Mouse (Mus musculus): ENCODE results near the gene Epha6.

Gene Epha6

DNA sequence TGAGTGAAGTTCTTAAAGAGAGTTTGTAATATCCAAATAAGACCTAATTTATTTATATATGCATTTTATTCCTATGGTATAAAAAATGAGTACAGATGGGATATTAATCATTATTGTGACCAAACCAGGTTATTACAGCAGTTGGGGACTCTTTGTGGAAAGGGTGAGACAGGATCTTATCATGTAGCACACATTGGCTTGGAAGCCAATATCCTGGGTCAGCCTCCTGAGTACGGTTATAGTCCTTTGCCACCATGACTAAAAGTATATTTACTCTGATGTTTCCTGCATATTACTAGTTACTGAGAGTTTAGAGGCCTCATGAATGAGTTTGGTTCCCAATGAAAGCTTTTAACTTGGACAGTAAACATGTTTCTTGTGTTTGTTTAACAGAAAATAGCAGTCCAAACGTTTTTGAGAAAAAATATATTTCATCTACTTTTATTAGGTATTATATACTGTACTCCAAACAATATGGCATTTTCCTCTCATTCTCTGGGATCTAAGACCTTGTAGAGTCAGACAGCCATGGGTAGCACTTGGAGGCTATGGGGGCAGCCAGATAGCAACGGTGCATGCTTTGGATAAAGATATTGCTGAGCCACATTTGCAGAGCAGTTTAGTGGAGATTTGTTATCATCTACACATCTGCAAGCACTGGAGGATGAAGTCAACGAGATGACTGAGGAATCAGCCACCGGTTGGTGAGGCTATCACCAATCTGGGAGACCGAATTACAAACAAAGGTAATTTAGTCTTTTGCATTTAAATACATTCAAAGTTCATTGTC is 340.4 kb downstream of the Epha6 start:
- DNase-seq = no peak

- no peak for DNase-seq
Observed at GRCm38 (mm10) chr16:60258151-60258635, 347.1 kb downstream of the Epha6 start.

GRCm38 (mm10) chr16:60257623-60258022 is 347.7 kb downstream of the Epha6 start:
- DNase-seq = no peak

- no peak for DNase-seq
Observed at GRCm38 (mm10) chr16:60257044-60257443, 348.3 kb downstream of the Epha6 start.

- DNase-seq = no peak
Observed at GRCm38 (mm10) chr16:60239356-60240190, 365.8 kb downstream of the Epha6 start.

DNA sequence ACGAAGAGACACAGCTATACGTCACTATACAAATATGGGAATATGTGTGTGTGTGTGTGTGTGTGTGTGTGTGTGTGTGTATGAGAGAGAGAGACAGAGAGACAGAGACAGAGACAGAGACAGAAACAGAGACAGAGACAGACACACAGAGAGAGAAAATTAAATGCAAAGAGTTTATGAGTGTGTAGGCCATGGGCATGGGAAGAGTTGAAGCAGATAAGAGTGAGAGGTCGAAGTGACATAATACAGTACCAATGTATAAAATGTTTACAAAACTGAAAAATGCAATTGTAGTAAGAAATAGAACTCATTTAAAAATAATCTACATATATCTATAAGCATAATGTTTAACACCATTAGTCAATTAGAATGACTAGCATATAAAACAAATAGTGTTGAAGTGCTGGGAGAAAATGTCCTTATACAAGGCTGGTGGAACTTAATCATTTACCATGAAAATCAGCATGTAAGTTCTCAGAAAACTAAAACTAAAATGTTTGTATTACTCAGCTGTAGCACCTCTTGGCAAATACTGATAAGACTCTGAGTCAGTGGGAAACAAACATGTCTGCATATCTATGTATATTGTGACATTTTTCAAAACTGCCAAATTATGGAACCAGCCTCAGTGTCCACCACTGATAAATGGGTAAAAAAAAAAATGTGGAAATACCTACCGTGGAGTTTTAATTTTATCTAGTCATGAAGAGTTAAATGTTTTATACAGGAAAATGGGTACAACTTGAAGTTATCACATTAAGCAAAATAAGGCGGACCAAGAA is 371.2 kb downstream of the Epha6 start:
- DNase-seq = no peak

GRCm38 (mm10) chr16:60232982-60233381 is 372.3 kb downstream of the Epha6 start:
- no peak for DNase-seq

GRCm38 (mm10) chr16:60209151-60209550 is 396.2 kb downstream of the Epha6 start:
- no peak for DNase-seq

DNA sequence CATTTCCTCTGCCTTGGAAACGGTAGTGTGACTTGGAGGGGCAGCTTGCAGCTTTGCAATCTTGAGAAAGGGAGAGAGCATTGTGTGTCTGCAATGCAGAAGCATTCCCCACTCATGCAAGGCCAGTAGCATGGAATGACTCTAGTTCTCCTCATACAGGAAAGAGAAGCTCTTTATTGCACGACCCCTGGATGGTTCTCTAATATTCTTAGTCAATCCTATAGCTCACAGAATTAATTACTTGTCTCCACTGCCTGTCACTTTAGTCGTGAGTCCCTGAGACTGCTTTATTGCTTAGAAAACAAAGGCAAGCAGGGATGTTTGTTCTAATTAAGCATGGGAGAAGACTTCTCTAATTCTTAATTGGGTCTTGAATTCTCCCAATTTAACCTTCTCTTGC is 429.8 kb downstream of the Epha6 start:
- DNase-seq = no peak

- DNase-seq = no peak
Observed at GRCm38 (mm10) chr16:60152439-60152838, 452.9 kb downstream of the Epha6 start.

DNA sequence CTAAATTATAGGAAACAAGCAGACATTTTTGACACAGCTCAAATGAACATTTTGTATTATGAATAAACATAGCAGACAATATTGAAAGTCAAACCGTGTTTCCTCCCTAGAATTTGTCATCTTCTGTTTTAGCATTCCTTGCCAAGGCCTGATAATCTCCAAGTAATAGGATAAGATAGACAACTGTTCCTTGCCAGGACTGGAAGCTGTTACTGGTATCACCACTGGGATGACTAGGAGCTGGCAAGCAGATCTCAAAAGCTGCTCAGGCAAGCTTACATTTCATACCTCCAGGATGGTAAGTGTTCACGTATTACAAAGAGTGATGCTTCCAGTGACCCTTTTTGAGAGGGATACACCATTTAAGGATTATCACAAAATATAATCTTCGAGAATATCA is 461.0 kb downstream of the Epha6 start:
- DNase-seq = no peak

DNA sequence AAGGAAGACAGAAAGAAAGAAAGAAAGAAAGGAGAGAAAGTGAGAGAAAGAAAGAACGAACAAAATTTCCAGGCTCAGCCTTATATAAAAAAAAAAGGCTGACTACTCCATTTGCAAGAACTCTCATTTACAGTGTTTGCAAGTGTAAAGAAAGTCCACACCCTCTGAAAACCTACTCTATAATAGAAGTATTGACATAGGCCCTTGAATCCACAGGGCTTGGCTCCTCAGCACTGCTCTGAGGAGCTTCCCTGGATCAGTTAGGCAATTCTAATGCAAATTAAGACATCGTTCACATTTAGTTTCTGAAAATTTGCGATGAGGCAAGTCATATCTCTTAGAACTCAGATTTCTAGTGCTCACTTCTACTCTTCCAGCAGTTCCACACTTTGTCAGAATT is 483.9 kb downstream of the Epha6 start:
- no peak for DNase-seq

- DNase-seq = no peak
Observed at GRCm38 (mm10) chr16:60102210-60102609, 503.1 kb downstream of the Epha6 start.

- no peak for DNase-seq
Observed at GRCm38 (mm10) chr16:60095333-60095732, 510.0 kb downstream of the Epha6 start.

- no peak for DNase-seq
Observed at GRCm38 (mm10) chr16:60086976-60087375, 518.4 kb downstream of the Epha6 start.

DNA sequence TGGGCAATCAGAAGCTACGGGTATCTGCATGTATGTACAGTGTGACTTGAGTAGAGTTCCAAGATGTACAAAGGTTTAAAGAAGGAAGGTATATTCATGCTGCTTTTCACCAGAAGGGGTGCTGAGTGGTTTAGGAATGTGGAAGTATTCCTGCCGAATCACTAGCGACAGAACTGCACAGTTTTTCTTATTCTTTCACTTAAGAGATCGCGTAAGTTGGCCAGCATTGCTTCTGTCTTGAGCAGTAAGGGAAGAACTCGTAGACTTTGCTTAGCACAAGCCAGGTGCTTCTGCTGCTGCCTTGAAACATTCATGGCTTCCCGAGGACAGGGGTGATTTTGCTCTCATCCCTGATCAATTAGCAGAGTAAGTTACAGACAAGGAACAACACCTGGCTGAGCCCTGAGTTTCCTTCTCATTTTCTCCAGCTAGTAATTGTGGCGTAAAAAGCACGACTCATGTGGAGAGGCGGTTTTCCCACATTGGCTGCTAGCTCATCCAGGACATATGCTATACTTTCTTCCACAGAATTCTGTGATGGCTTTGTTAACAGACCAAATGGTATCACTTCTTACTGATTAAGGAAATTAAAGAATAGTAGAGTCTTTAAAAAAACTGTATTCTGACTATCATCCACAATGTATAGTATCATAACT is 534.7 kb downstream of the Epha6 start:
- no peak for DNase-seq

DNA sequence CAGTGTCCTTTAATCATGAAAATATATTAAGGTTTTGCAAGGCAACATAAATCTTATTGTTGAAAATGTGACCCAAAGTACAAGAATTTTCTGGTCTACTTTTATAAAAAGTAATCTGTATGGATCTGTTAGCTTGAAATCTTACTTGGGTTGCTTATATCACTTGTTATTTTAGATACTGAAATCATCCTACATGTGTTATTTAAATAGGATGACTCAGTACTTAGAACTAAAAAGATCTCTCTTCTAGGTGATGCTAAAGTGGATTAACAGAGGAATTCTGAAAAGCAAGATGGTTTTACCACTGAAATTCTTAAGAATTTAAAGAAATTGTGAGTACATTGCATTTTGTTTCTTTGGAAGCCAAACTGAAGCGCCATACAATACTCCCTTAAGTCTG is 561.5 kb downstream of the Epha6 start:
- DNase-seq = no peak

- no peak for DNase-seq
Observed at GRCm38 (mm10) chr16:60028381-60028780, 577.0 kb downstream of the Epha6 start.

DNA sequence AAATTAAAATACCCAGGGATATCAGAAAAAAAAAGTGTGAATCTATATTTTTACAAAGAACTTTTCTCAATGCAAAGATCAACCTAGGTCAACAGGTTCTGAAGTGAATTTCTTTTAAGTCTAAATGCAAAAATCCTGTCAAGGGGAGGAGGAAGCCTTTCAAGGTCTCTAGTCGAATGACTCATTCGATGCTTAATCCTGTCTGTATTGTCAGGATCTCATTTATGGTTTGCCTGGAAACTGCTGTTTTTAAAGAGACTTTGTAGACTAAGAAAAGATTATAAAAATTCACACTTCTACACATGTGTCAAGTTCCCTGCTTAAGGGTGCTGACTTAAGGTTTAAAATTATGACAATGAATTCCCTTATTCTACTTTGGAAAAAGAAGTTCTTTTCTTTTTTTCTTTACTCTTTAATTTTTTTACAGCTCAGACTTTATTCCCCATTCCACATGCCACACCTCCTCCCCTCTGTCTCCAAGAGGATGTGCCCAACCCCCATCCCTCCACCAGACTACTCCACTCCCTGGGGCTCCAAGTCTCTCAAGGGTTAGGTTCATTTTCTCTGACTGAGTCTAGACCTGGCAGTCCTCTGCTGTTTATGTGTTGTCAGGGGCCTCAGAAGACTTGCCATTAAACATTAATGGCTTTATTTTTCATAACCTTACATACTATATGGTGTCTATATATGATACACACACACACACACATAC is 598.3 kb downstream of the Epha6 start:
- no peak for DNase-seq

- DNase-seq = no peak
Observed at GRCm38 (mm10) chr16:59969816-59970215, 635.5 kb downstream of the Epha6 start.

- DNase-seq = no peak
Observed at GRCm38 (mm10) chr16:59955731-59956130, 649.6 kb downstream of the Epha6 start.

DNA sequence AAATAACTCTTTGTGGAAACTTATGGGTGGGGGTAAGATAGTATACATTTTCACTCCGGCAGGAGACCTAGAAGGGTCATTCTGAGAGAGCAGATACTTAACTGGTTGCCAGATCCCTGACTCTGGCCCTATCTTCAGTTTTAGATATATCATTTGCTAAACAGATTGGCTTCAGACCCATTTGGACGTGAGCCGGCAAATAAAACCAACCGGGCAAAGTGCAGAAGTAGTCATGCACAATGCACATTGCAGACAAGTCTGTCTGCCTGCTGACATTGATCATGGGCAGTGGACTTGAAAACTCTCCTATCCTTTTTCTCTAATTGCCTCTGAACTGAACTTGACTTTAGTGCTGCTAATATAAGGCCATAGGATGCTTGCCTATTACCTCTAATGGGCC is 681.6 kb downstream of the Epha6 start:
- DNase-seq = no peak

Data from B cell, adult 2 months (primary cell).